Mouse (Mus musculus) forebrain, embryonic 11.5 days (tissue): ENCODE measurements around the gene Orm2. TPM values are rescaled to one million over a fixed set of nuclear protein-coding genes. Genes with fewer than 3 reads are reported as not detected.

Experiments used
- polyA plus RNA-seq: library from polyadenylated mRNA; unstranded; fragments of >200 nt; fragmentation: Nextera tagmentation; extraction: Ambion mirVana; gene quantifications from 2 replicates; pipeline ENCODE4 v1.2.1, GENCODE M21; 2014

Gene Orm2
- polyA plus RNA-seq, 1 experiment from 2014 or later: not detected

Other genes with a start within 250 kb of the Orm2 start
- gene Ambp, start 207.7 kb upstream of the Orm2 start, polyA plus RNA-seq: not detected in 2 replicates
- not detected in 2 replicates for gene Kif12, start 190.3 kb upstream of the Orm2 start, polyA plus RNA-seq
- gene Col27a1, start 148.4 kb upstream of the Orm2 start, polyA plus RNA-seq: 3.4 and 3.6 TPM in 2 replicates
- gene Orm1, start 17.9 kb upstream of the Orm2 start, polyA plus RNA-seq: not detected in 2 replicates
- not detected in 2 replicates for gene Orm3, start 6.3 kb upstream of the Orm2 start, polyA plus RNA-seq
- gene Akna, start 40.9 kb downstream of the Orm2 start, polyA plus RNA-seq: 18.8 and 21.0 TPM in 2 replicates
- gene Whrn, start 133.5 kb downstream of the Orm2 start, polyA plus RNA-seq: 10.7 and 11.0 TPM in 2 replicates
- gene Atp6v1g1, start 182.3 kb downstream of the Orm2 start, polyA plus RNA-seq: 298 and 308 TPM in 2 replicates
- 6.0 and 8.1 TPM in 2 replicates for gene Tmem268, start 196.3 kb downstream of the Orm2 start, polyA plus RNA-seq
- gene Gm11213, start 242.8 kb downstream of the Orm2 start, polyA plus RNA-seq: not detected in 2 replicates